Mouse (Mus musculus): ENCODE measurements around the gene Ccdc102a.

DNA sequence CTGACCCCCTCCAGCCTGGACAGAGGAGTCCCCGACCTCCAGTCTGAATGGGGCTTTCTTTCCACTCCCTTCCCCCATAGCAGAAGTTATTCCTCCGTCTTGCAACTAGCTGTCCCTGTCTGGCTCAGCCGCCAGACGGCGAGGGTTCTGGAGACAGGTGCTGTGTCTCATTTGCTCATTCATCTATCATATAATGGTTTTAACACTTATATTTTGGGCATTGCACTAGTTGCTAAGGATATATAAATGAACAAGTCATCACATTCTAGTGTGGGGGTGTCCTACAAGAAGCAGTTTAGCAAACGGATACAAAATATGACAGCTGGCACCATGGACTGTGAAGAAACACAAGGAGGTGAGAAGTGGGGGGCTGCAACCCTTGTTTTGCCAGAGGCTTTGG is 27.3 kb upstream of the Ccdc102a start:
- TF ChIP-seq MAFK (IDR thresholded peaks at IDR 0.05; ENCODE audit: insufficient read depth, low read depth, low read length) = no peak
- TF ChIP-seq CHD2 (IDR thresholded peaks at IDR 0.05; ENCODE audit: low read depth, low read length) = no peak
- no peak for TF ChIP-seq ZC3H11A (IDR thresholded peaks at IDR 0.05; ENCODE audit: borderline replicate concordance, low read depth, low read length)
- no peak for TF ChIP-seq ZNF384 (IDR thresholded peaks at IDR 0.05; ENCODE audit: low read depth, low read length)

All from ES-E14 (cell line).